Mouse (Mus musculus): ENCODE results near the gene Slfnl1. TPM values are rescaled to one million over a fixed set of nuclear protein-coding genes. Genes with fewer than 3 reads are reported as not detected.

Slfnl1 gene
- polyA plus RNA-seq (2014; fragmentation: Nextera tagmentation; extraction: Ambion mirVana) = 0.24 TPM in 1 of 2 replicates, not detected in the other

DNA sequence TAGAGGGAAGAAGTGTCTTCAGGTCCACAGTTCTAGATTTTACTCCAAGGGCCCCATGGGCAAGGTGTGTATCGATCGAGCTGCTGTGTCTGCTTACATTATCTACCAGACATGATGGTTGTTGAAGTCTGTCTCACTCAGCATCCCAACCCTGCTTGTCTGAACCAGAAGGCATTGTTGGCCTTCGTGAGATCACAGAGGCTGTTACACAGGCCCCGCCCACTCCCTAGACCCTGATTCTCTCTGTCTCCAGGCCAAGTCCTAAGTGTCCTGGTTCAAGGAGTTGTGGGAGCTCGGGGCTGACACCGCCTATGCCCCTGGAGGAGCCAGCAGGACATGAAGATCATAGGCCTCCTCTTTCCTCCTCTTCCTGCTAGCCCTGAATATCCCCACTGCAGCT, at the start of gene Slfnl1:
TSS of gene Slfnl1 (plus strand) at position 246 of the 400 bp plus-strand sequence.
- Histone ChIP-seq H3K4me3 (ENCODE audit: low read depth, low read length) (no peak within 1 kb of the TSS), H3K27ac (ENCODE audit: low read depth, low read length) (no peak within 1 kb of the TSS), H3K9me3 (replicated peaks; ENCODE audit: control insufficient read depth, low read length) (no peaks in the 10 kb centered on the region), H3K4me1 (ENCODE audit: control insufficient read depth, insufficient read depth, low read length) (no peaks in the 10 kb centered on the region), H3K36me3 (ENCODE audit: control insufficient read depth, insufficient read depth, low read length) (peaks cover 20% of the 10 kb centered on the region), H3K9ac (ENCODE audit: low read depth, low read length) (no peak within 1 kb of the TSS), H3K4me2 (no peak within 1 kb of the TSS), H3K27me3 (ENCODE audit: control insufficient read depth, insufficient read depth, low read length) (no peaks in the 10 kb centered on the region)
- WGBS (ENCODE audit: insufficient replicate concordance) = 73% methylated on average over 6 of the region's 6 CpGs
- ATAC-seq (replicated peaks; ENCODE audit: insufficient number of reproducible peaks, low FRiP score, low TSS enrichment) = no peak

- Histone ChIP-seq H3K36me3 (ENCODE audit: control insufficient read depth, insufficient read depth, low read length) (peaks cover 6% of the 10 kb centered on the region; the same call in 1 of the 2 replicates), H3K9me3 (replicated peaks; ENCODE audit: control insufficient read depth, low read length) (no peaks in the 10 kb centered on the region), H3K27me3 (ENCODE audit: control insufficient read depth, insufficient read depth, low read length) (no peaks in the 10 kb centered on the region), H3K27ac (ENCODE audit: low read depth, low read length) (no peak overlapping the region), H3K9ac (ENCODE audit: low read depth, low read length) (no peak overlapping the region), H3K4me3 (ENCODE audit: low read depth, low read length) (no peak overlapping the region), H3K4me1 (ENCODE audit: control insufficient read depth, insufficient read depth, low read length) (peaks cover 17% of the 10 kb centered on the region), H3K4me2 (no peak overlapping the region)
- no peak for ATAC-seq (replicated peaks; ENCODE audit: insufficient number of reproducible peaks, low FRiP score, low TSS enrichment)
- 39% methylated on average over 1 of the region's 1 CpGs for WGBS (ENCODE audit: insufficient replicate concordance)
These were observed 44.3 kb upstream of the Slfnl1 start for GRCm38 (mm10) chr4:120487707-120488106.

DNA sequence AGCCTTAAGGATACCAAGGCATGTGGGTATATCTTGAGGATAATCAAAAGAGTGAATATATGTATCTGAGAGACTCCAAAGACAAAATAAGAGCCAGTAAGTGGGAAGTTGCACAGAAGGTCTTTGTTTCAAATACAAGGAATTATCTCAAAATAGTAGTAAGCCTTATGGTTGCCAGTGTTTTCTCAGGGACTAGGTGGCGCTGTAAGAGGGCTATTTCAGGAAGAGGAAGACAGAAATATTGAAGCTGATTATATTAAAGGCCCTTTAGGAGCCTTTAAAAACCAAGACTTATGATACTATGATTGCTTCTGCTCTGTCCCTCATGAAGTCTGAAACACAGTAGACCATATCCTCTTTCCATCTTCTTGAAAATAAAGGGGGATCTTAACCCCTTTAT, 25.1 kb upstream of the Slfnl1 start:
- Histone ChIP-seq H3K27me3 (ENCODE audit: control insufficient read depth, insufficient read depth, low read length) (no peaks in the 10 kb centered on the region), H3K27ac (ENCODE audit: low read depth, low read length) (no peak overlapping the region), H3K4me1 (ENCODE audit: control insufficient read depth, insufficient read depth, low read length) (no peaks in the 10 kb centered on the region), H3K36me3 (ENCODE audit: control insufficient read depth, insufficient read depth, low read length) (peaks cover 24% of the 10 kb centered on the region), H3K9ac (ENCODE audit: low read depth, low read length) (no peak overlapping the region), H3K4me2 (no peak overlapping the region), H3K4me3 (ENCODE audit: low read depth, low read length) (no peak overlapping the region), H3K9me3 (replicated peaks; ENCODE audit: control insufficient read depth, low read length) (peaks cover 3% of the 10 kb centered on the region; the same call in 1 of the 2 replicates)
- ATAC-seq (replicated peaks; ENCODE audit: insufficient number of reproducible peaks, low FRiP score, low TSS enrichment) = no peak
- WGBS (ENCODE audit: insufficient replicate concordance) = 72% methylated on average over 1 of the region's 1 CpGs

DNA sequence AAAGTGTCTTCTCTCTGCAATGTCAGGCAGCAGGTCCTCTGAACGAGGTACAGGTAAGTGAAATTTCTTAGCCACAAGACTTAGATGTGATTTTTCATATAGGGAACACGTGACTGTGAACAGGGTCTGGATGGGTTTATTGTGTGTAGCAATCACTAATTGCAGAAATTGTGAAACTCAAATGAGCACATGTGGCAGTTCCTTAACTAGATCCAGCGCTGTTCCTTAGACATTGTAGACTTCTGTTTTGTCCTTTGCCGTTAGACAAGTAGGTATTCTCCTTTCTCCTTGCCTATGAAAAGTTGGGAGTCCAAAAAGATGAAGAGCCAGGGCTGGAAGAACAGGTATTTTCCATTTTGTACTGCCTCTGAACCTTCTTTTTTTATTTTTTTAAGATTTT, 20.8 kb upstream of the Slfnl1 start:
- Histone ChIP-seq H3K27me3 (ENCODE audit: control insufficient read depth, insufficient read depth, low read length) (no peaks in the 10 kb centered on the region), H3K9me3 (replicated peaks; ENCODE audit: control insufficient read depth, low read length) (peaks cover 3% of the 10 kb centered on the region; the same call in 1 of the 2 replicates), H3K4me3 (ENCODE audit: low read depth, low read length) (no peak overlapping the region), H3K4me1 (ENCODE audit: control insufficient read depth, insufficient read depth, low read length) (no peaks in the 10 kb centered on the region), H3K36me3 (ENCODE audit: control insufficient read depth, insufficient read depth, low read length) (peaks cover 26% of the 10 kb centered on the region), H3K27ac (ENCODE audit: low read depth, low read length) (no peak overlapping the region), H3K4me2 (no peak overlapping the region), H3K9ac (ENCODE audit: low read depth, low read length) (no peak overlapping the region)
- 91% methylated on average over 4 of the region's 4 CpGs for WGBS (ENCODE audit: insufficient replicate concordance)
- ATAC-seq (replicated peaks; ENCODE audit: insufficient number of reproducible peaks, low FRiP score, low TSS enrichment) = no peak

GRCm38 (mm10) chr4:120514366-120514765, 17.7 kb upstream of the Slfnl1 start:
- H3K4me1 ChIP-seq (ENCODE audit: control insufficient read depth, insufficient read depth, low read length) = no peaks in the 10 kb centered on the region
- H3K36me3 ChIP-seq (ENCODE audit: control insufficient read depth, insufficient read depth, low read length) = peaks cover 23% of the 10 kb centered on the region
- no peak overlapping the region for H3K27ac ChIP-seq (ENCODE audit: low read depth, low read length)
- no peak overlapping the region for H3K4me2 ChIP-seq
- H3K27me3 ChIP-seq (ENCODE audit: control insufficient read depth, insufficient read depth, low read length) = no peaks in the 10 kb centered on the region
- H3K4me3 ChIP-seq (ENCODE audit: low read depth, low read length) = no peak overlapping the region
- no peak overlapping the region for H3K9ac ChIP-seq (ENCODE audit: low read depth, low read length)
- WGBS (ENCODE audit: insufficient replicate concordance) = 94% methylated on average over 2 of the region's 2 CpGs
- no peak for ATAC-seq (replicated peaks; ENCODE audit: insufficient number of reproducible peaks, low FRiP score, low TSS enrichment)
- peaks cover 2% of the 10 kb centered on the region; the same call in 1 of the 2 replicates for H3K9me3 ChIP-seq (replicated peaks; ENCODE audit: control insufficient read depth, low read length)

- ATAC-seq (replicated peaks; ENCODE audit: insufficient number of reproducible peaks, low FRiP score, low TSS enrichment) = no peak
- no peak overlapping the region for H3K4me2 ChIP-seq
- no peaks in the 10 kb centered on the region for H3K9me3 ChIP-seq (replicated peaks; ENCODE audit: control insufficient read depth, low read length)
- WGBS (ENCODE audit: insufficient replicate concordance) = 93% methylated on average over 7 of the region's 7 CpGs
- no peaks in the 10 kb centered on the region for H3K27me3 ChIP-seq (ENCODE audit: control insufficient read depth, insufficient read depth, low read length)
- H3K27ac ChIP-seq (ENCODE audit: low read depth, low read length) = no peak overlapping the region
- no peak overlapping the region for H3K4me3 ChIP-seq (ENCODE audit: low read depth, low read length)
- no peak overlapping the region for H3K9ac ChIP-seq (ENCODE audit: low read depth, low read length)
- H3K36me3 ChIP-seq (ENCODE audit: control insufficient read depth, insufficient read depth, low read length) = peaks cover 21% of the 10 kb centered on the region
- no peaks in the 10 kb centered on the region for H3K4me1 ChIP-seq (ENCODE audit: control insufficient read depth, insufficient read depth, low read length)
These were observed 15.5 kb upstream of the Slfnl1 start for GRCm38 (mm10) chr4:120516491-120516890.

DNA sequence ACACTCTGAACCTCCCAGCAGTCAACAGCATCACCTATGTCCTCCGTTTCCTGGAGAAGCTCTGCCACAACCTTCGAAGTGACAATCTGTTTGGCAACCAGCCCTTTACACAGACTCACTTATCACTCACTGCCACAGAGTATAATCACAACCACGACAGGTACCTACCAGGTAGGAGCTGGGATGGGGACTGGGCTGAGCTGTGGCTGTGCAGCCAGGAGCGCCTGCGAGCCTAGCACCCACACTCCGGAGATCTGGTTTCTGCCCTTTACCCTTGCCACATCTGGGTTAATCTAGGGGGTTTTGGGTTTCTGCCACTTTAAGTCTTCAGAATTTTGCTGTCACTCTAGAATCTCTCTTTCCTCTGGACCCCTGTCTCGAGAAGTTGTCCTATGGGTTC, 15.1 kb upstream of the Slfnl1 start:
- WGBS (ENCODE audit: insufficient replicate concordance) = 78% methylated on average over 7 of the region's 7 CpGs
- ATAC-seq (replicated peaks; ENCODE audit: insufficient number of reproducible peaks, low FRiP score, low TSS enrichment) = no peak
- peaks cover 21% of the 10 kb centered on the region for H3K36me3 ChIP-seq (ENCODE audit: control insufficient read depth, insufficient read depth, low read length)
- no peaks in the 10 kb centered on the region for H3K9me3 ChIP-seq (replicated peaks; ENCODE audit: control insufficient read depth, low read length)
- no peaks in the 10 kb centered on the region for H3K4me1 ChIP-seq (ENCODE audit: control insufficient read depth, insufficient read depth, low read length)
- H3K4me2 ChIP-seq = no peak overlapping the region
- H3K27me3 ChIP-seq (ENCODE audit: control insufficient read depth, insufficient read depth, low read length) = no peaks in the 10 kb centered on the region
- H3K27ac ChIP-seq (ENCODE audit: low read depth, low read length) = no peak overlapping the region
- H3K9ac ChIP-seq (ENCODE audit: low read depth, low read length) = no peak overlapping the region
- no peak overlapping the region for H3K4me3 ChIP-seq (ENCODE audit: low read depth, low read length)

DNA sequence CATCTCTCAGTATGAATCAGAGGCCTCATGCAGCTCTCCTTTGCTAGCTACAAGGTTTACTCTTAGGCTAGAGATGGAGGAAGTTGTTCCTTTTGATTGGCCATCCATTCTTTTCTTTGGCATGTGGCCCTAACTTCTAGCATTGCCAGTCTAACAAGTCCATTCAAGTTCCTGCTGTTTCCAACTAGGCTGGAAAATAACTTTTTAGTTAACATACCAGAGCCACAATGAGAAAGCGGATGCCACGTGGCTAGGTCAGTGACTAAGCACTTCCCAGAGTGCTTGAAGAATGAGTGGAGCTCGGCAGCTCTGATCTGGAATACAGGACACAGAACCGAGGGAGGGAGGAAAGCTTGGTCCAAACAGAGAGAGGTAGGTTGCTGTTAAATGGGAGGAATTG, 14.7 kb upstream of the Slfnl1 start:
- Histone ChIP-seq H3K36me3 (ENCODE audit: control insufficient read depth, insufficient read depth, low read length) (peaks cover 21% of the 10 kb centered on the region), H3K4me1 (ENCODE audit: control insufficient read depth, insufficient read depth, low read length) (no peaks in the 10 kb centered on the region), H3K4me2 (no peak overlapping the region), H3K27ac (ENCODE audit: low read depth, low read length) (no peak overlapping the region), H3K9ac (ENCODE audit: low read depth, low read length) (no peak overlapping the region), H3K4me3 (ENCODE audit: low read depth, low read length) (no peak overlapping the region), H3K27me3 (ENCODE audit: control insufficient read depth, insufficient read depth, low read length) (no peaks in the 10 kb centered on the region), H3K9me3 (replicated peaks; ENCODE audit: control insufficient read depth, low read length) (no peaks in the 10 kb centered on the region)
- ATAC-seq (replicated peaks; ENCODE audit: insufficient number of reproducible peaks, low FRiP score, low TSS enrichment) = no peak
- 80% methylated on average over 4 of the region's 4 CpGs for WGBS (ENCODE audit: insufficient replicate concordance)

DNA sequence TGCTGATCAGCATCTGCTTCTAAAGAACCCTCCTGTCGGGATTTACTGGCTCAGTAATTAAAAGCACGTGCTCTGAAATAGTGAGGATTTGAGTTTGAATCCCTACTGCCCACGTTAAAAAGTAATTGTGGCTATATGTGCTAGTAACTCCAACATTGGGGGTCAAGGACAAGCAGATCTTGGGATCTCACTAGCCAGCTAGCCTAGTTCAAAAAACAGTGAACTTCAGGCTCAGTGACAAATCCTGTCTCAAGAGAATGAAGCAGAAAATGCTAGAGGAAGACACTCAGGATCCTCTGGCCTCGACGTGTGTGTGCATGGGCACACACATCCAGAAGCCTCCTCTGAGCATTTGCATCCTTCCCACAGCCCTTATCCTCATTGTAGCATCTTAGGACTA, 10.3 kb upstream of the Slfnl1 start:
- H3K4me3 ChIP-seq (ENCODE audit: low read depth, low read length) = no peak overlapping the region
- WGBS (ENCODE audit: insufficient replicate concordance) = 75% methylated on average over 5 of the region's 5 CpGs
- no peaks in the 10 kb centered on the region for H3K9me3 ChIP-seq (replicated peaks; ENCODE audit: control insufficient read depth, low read length)
- peaks cover 31% of the 10 kb centered on the region for H3K36me3 ChIP-seq (ENCODE audit: control insufficient read depth, insufficient read depth, low read length)
- no peak overlapping the region for H3K9ac ChIP-seq (ENCODE audit: low read depth, low read length)
- H3K27ac ChIP-seq (ENCODE audit: low read depth, low read length) = no peak overlapping the region
- H3K4me1 ChIP-seq (ENCODE audit: control insufficient read depth, insufficient read depth, low read length) = no peaks in the 10 kb centered on the region
- no peaks in the 10 kb centered on the region for H3K27me3 ChIP-seq (ENCODE audit: control insufficient read depth, insufficient read depth, low read length)
- ATAC-seq (replicated peaks; ENCODE audit: insufficient number of reproducible peaks, low FRiP score, low TSS enrichment) = no peak
- no peak overlapping the region for H3K4me2 ChIP-seq
